Mouse (Mus musculus) E14TG2a.4 (cell line): ENCODE measurements at regions not wholly inside any gene's neighbourhood (a gene's known extent, or its start where the extent isn't known, plus 50 kb on each side); places are given as distances from the start of the nearest gene placed in this dataset.

Experiments
- CTCF ChIP-seq: conservative IDR thresholded peaks from 2 replicates; pipeline ENCODE4 v1.5.1; 2014; ENCODE audit warnings: low read length
- NANOG ChIP-seq: IDR thresholded peaks from 2 replicates; pipeline ENCODE4 v1.6.1; 2014; ENCODE audit warnings: borderline replicate concordance, low read length, mixed read lengths

- TF ChIP-seq CTCF, result no peak
- TF ChIP-seq NANOG, result no peak
Observed at GRCm38 (mm10) chr7:52865755-52866154, 850.2 kb upstream of the 1700015G11Rik start.
